Mouse (Mus musculus) lung, postnatal 4 days (tissue): ENCODE measurements around the gene Arrdc5.

Experiments
- DNase-seq, 2 experiments: peaks; one replicate each; pipeline ENCODE4 v3.0.0; 2021

The Arrdc5 gene

GRCm38 (mm10) chr17:56303160-56303846 is 3.2 kb upstream of the Arrdc5 start, which contains the start of gene Uhrf1:
Gene Uhrf1 (plus strand): TSS chr17:56303321.
- DNase-seq = peak; percentile 85 to 90

- peak; percentile 40 to 62 for DNase-seq
Measured at GRCm38 (mm10) chr17:56302363-56302996, 2.4 kb upstream of the Arrdc5 start.

- no peak for DNase-seq
Measured at GRCm38 (mm10) chr17:56298238-56298637, 1.8 kb downstream of the Arrdc5 start.

GRCm38 (mm10) chr17:56296201-56296600 is 3.9 kb downstream of the Arrdc5 start:
- no peak for DNase-seq

GRCm38 (mm10) chr17:56294241-56294640 is 5.8 kb downstream of the Arrdc5 start:
- DNase-seq = no peak

GRCm38 (mm10) chr17:56293291-56293690 is 6.8 kb downstream of the Arrdc5 start:
- no peak for DNase-seq

- DNase-seq = no peak
Measured at GRCm38 (mm10) chr17:56292531-56293222, 7.4 kb downstream of the Arrdc5 start, which contains the start of gene Plin3. Gene Plin3 (minus strand): TSS chr17:56292873.

- DNase-seq = no peak
Measured at GRCm38 (mm10) chr17:56291826-56292475, 8.1 kb downstream of the Arrdc5 start.

GRCm38 (mm10) chr17:56291171-56291511 is 8.9 kb downstream of the Arrdc5 start:
- peak; percentile 95 to 97 for DNase-seq

- DNase-seq = peak; percentile 97 to 99
Measured at GRCm38 (mm10) chr17:56290388-56291170, 9.5 kb downstream of the Arrdc5 start.

- DNase-seq = peak; percentile 67 to 79
Measured at GRCm38 (mm10) chr17:56289371-56290331, 10.4 kb downstream of the Arrdc5 start.

- DNase-seq = no peak
Measured at GRCm38 (mm10) chr17:56288866-56289265, 11.2 kb downstream of the Arrdc5 start.

- peak; percentile 67 to 73 for DNase-seq
Measured at GRCm38 (mm10) chr17:56287830-56288229, 12.3 kb downstream of the Arrdc5 start.

- DNase-seq = peak in 1 of 2 experiments; percentile 14
Measured at GRCm38 (mm10) chr17:56285995-56286394, 14.1 kb downstream of the Arrdc5 start.

GRCm38 (mm10) chr17:56283316-56283715 is 16.8 kb downstream of the Arrdc5 start:
- DNase-seq = no peak

GRCm38 (mm10) chr17:56282802-56283201 is 17.3 kb downstream of the Arrdc5 start:
- DNase-seq = no peak

- DNase-seq = no peak
Measured at GRCm38 (mm10) chr17:56281193-56281592, 18.9 kb downstream of the Arrdc5 start.

- peak in 1 of 2 experiments; percentile 23 for DNase-seq
Measured at GRCm38 (mm10) chr17:56279481-56280155, 20.5 kb downstream of the Arrdc5 start.

- no peak for DNase-seq
Measured at GRCm38 (mm10) chr17:56278340-56278739, 21.7 kb downstream of the Arrdc5 start.

- DNase-seq = no peak
Measured at GRCm38 (mm10) chr17:56277567-56277893, 22.6 kb downstream of the Arrdc5 start.
